Mouse (Mus musculus) heart, postnatal 4 days (tissue): ENCODE measurements around the gene Ackr2. TPM values are rescaled to one million over a fixed set of nuclear protein-coding genes. Genes with fewer than 3 reads are reported as not detected.

Experiments
- total RNA-seq, 2 experiments: library from RNA; stranded (reverse); gene quantifications; 2 replicates each; pipeline ENCODE4 v1.2.3; 2021

Gene Ackr2
- total RNA-seq, 2 experiments from 2014 or later, result 3.1 to 5.8 TPM

Other genes starting within 250 kb of the Ackr2 start
- 1 to 10 TPM; 5.1 to 6.4 TPM for gene Sec22c, start 192.9 kb upstream of the Ackr2 start, total RNA-seq
- 100 to 1,000 TPM; 115 to 127 TPM for gene Ss18l2, start 188.0 kb upstream of the Ackr2 start, total RNA-seq
- gene Nktr, start 179.2 kb upstream of the Ackr2 start, total RNA-seq, result 10 to 100 TPM; 67.6 to 73.5 TPM
- gene Zfp651, start 139.0 kb upstream of the Ackr2 start, total RNA-seq, result 10 to 100 TPM; 75.6 to 81.6 TPM
- gene Klhl40, start 120.7 kb upstream of the Ackr2 start, total RNA-seq, result 10 to 100 TPM; 14.1 to 15.4 TPM
- 10 to 100 TPM; 72.5 to 84.4 TPM for gene Hhatl, start 105.8 kb upstream of the Ackr2 start, total RNA-seq
- gene Ccdc13, start 58.9 kb upstream of the Ackr2 start, total RNA-seq, result not detected
- gene Higd1a, start 40.0 kb upstream of the Ackr2 start, total RNA-seq, result 100 to 1,000 TPM; 153 to 165 TPM
- gene Cyp8b1, start 17.9 kb downstream of the Ackr2 start, total RNA-seq, result not detected
- gene Fam198a, start 52.6 kb downstream of the Ackr2 start, total RNA-seq, result under 1 TPM; 0.77 to 0.79 TPM
- gene Pomgnt2, start 98.8 kb downstream of the Ackr2 start, total RNA-seq, result 1 to 10 TPM; 7.8 to 7.9 TPM
- gene Snrk, start 218.9 kb downstream of the Ackr2 start, total RNA-seq, result 10 to 100 TPM; 77.8 to 78.7 TPM